Mouse (Mus musculus): Measurements from ENCODE around the gene Il2. TPM values are rescaled to one million over a fixed set of nuclear protein-coding genes. Genes with fewer than 3 reads are reported as not detected.

Gene Il2
- polyA plus RNA-seq (2012; ENCODE audit: insufficient read depth, low replicate concordance) = not detected in 2 replicates

DNA sequence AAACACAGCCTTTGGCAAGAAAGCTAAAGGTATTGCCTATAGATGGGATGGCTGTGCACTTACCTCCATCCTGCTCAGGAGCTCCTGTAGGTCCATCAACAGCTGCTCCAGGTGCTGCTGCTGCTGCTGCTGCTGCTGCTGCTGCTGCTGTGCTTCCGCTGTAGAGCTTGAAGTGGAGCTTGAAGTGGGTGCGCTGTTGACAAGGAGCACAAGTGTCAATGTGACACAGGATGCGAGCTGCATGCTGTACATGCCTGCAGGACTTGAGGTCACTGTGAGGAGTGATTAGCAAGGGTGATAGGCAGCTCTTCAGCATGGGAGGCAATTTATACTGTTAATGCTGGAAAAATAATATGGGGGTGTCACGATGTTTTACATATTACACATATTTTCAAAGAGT is at the start of gene Il2:
TSS of gene Il2 (minus strand) at position 305 of the 400 bp plus-strand sequence.
- H3K9me3 ChIP-seq = no peaks in the 10 kb centered on the region
- peak within 1 kb of the TSS; percentile 6 for H3K4me3 ChIP-seq (replicated peaks)
- H3K4me1 ChIP-seq = peaks cover 33% of the 10 kb centered on the region
- H3K27me3 ChIP-seq (replicated peaks) = peaks cover 4% of the 10 kb centered on the region
- TF ChIP-seq FLI1 (IDR thresholded peaks at IDR 0.05; ENCODE audit: low read length) (no peak), GATA1 (IDR thresholded peaks at IDR 0.05; ENCODE audit: borderline replicate concordance, low read length) (no peak)
- H3K36me3 ChIP-seq (replicated peaks; ENCODE audit: low read length) = no peaks in the 10 kb centered on the region

DNA sequence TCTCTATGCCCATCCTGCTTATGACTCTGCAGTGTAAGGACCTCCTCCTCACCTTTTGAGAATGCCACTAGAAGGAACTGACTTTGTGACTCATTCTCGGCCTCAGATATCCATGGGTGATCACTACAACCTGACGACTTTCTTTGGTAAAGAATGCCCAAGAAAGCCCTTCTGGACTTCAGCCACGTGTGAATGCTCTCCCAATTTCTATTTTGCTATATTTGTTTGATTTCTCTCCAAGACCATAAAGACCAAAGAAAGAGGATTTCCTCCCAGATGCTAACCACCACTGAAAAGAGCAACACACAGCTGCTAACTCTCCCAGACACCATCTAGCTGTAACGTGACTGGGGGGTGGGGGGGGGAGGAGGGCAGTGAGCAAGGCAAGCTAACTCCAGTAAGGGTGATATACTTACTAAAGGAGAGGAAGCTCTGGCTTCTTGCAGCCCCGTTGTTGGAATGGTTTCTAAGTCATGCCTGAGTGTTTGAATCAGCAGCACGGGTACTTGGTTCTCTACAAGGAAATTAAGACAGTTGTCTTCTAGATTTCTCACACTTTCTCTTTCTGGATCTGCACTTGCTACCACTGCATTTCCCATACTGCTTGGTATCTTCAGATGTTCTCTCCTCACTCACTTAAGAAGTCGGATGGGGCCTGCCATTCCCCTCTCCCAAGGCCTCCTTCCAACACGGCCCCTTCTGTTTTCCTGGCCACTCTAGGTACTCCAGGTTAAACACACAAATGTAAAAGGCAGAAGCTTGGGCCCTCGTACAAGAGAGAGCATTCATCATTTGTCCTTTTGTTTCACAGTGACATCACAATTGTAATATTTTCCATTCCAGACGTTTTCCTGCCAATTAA is 49.2 kb upstream of the Il2 start:
- peaks cover 14% of the 10 kb centered on the region for H3K9me3 ChIP-seq
- TF ChIP-seq GATA1 (IDR thresholded peaks at IDR 0.05; ENCODE audit: borderline replicate concordance, low read length) (no peak), FLI1 (IDR thresholded peaks at IDR 0.05; ENCODE audit: low read length) (no peak)

DNA sequence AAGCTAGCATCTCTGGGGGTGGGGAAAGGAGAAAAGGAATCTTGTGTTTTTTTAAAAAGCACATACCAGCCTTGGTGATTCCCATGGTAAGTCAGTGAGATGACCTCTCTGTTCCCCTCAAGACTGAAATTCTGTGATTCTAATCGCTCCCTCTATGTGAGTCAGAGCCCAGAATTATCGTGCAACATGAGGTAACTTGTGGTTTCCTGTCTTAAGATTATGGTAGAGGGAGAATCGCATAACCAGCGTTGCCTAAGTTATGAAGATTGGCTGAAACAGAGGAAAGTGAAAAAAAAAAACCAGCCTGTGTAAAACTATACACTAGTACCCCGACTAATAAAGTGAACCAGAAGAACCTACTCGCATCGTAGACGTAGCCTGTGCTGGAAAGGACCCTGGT is 47.5 kb upstream of the Il2 start:
- H3K4me3 ChIP-seq (replicated peaks) = no peak overlapping the region
- H3K36me3 ChIP-seq (replicated peaks; ENCODE audit: low read length) = no peaks in the 10 kb centered on the region
- peaks cover 28% of the 10 kb centered on the region for H3K27me3 ChIP-seq (replicated peaks)
- H3K4me1 ChIP-seq = peaks cover 29% of the 10 kb centered on the region
- H3K9me3 ChIP-seq = peaks cover 14% of the 10 kb centered on the region
- TF ChIP-seq GATA1 (IDR thresholded peaks at IDR 0.05; ENCODE audit: borderline replicate concordance, low read length) (no peak), FLI1 (IDR thresholded peaks at IDR 0.05; ENCODE audit: low read length) (no peak)

More for the DNA sequence above, 49.2 kb upstream of the Il2 start:
- peaks cover 33% of the 10 kb centered on the region for H3K27me3 ChIP-seq (replicated peaks)
- no peak overlapping the region for H3K4me3 ChIP-seq (replicated peaks)
- H3K4me1 ChIP-seq = peaks cover 26% of the 10 kb centered on the region
- H3K36me3 ChIP-seq (replicated peaks; ENCODE audit: low read length) = no peaks in the 10 kb centered on the region

DNA sequence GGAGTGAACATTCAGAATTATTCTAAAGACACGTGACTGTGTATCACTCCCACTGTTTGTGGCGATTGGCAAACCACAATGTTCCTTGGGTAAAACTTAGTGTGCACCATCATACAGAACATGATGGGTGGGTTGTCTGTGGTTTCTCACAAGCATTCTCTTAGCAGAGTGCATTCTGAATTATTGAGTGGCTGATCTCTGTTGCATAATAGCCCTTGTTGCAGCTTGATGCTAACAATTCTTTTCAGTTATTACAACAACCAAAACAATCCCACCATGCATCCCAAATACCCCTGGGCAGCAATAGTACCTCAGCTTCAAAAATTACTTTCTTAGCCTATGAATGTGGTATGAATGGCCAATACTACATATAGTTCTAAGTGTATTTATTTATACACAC is 43.5 kb upstream of the Il2 start:
- TF ChIP-seq FLI1 (IDR thresholded peaks at IDR 0.05; ENCODE audit: low read length) (no peak), GATA1 (IDR thresholded peaks at IDR 0.05; ENCODE audit: borderline replicate concordance, low read length) (no peak)
- H3K4me3 ChIP-seq (replicated peaks) = no peak overlapping the region

DNA sequence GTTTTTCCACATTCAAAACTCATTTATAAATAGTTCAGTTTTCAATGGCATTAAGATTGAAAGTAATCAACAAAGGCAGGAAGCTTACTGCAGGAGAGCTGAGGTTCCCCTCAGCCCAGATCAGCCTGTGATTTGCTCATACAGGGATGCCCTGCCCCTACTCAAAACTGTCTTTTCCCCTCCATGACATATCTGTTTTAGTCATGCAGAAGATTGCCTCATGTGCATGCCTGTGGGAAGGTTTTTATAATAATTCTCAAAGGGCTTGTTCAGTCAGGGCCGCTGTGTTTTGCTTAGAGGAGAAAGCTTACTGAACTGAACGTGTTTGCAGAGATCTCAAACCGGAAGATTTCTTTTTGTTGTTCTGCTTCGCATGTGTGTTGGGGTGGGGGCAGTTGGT is 35.3 kb upstream of the Il2 start:
- Histone ChIP-seq H3K27me3 (replicated peaks) (peaks cover 3% of the 10 kb centered on the region), H3K4me3 (replicated peaks) (no peak overlapping the region), H3K36me3 (replicated peaks; ENCODE audit: low read length) (no peaks in the 10 kb centered on the region), H3K4me1 (peaks cover 36% of the 10 kb centered on the region), H3K9me3 (no peaks in the 10 kb centered on the region)
- no peak for TF ChIP-seq GATA1 (IDR thresholded peaks at IDR 0.05; ENCODE audit: borderline replicate concordance, low read length)
- TF ChIP-seq FLI1 (IDR thresholded peaks at IDR 0.05; ENCODE audit: low read length) = no peak

More for the DNA sequence above, 43.5 kb upstream of the Il2 start:
- H3K36me3 ChIP-seq (replicated peaks; ENCODE audit: low read length) = no peaks in the 10 kb centered on the region
- H3K4me1 ChIP-seq = peaks cover 18% of the 10 kb centered on the region
- peaks cover 20% of the 10 kb centered on the region for H3K27me3 ChIP-seq (replicated peaks)
- H3K9me3 ChIP-seq = peaks cover 6% of the 10 kb centered on the region

DNA sequence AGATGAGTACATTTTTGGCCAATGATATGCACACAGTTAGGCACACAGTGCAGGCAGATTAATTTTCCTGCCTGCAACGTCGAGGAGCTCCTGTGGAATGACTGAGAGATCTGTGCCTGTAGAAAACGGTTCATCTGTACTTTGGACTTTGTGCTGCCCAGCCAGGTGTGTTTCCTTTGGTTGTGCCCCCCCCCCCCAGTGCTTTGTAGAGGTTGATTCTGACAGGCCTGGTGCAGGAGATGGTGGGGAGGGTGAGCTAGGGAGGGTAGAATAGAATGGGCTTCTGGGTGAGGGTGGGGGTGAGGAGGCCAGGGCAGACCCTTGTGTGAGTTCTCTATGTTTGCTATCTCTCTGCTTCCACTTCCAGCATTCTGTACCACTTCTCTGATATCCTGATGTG is 32.5 kb upstream of the Il2 start:
- no peak overlapping the region for H3K4me3 ChIP-seq (replicated peaks)
- H3K36me3 ChIP-seq (replicated peaks; ENCODE audit: low read length) = no peaks in the 10 kb centered on the region
- TF ChIP-seq GATA1 (IDR thresholded peaks at IDR 0.05; ENCODE audit: borderline replicate concordance, low read length) (no peak), FLI1 (IDR thresholded peaks at IDR 0.05; ENCODE audit: low read length) (no peak)
- H3K27me3 ChIP-seq (replicated peaks) = peaks cover 3% of the 10 kb centered on the region
- H3K9me3 ChIP-seq = no peaks in the 10 kb centered on the region
- peaks cover 64% of the 10 kb centered on the region for H3K4me1 ChIP-seq

DNA sequence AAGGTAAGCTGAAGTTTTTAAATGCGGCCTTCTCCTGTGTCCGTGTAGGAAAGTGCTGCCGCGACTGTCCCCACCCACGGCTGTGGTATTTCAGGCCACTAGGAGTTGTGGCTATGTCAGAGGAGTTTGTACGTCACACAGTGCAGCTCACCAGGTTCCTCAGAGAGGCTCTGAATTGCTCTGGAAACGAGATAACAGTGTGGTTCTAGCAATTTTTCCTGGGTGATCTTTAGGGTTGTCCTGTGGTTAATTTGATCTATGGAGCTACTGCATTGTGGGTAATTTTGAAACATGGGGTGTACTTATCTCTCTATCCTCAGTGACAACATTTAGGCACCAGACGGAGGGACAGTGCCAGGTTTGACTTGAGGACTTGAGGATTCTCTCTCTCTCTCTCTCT is 31.3 kb upstream of the Il2 start:
- no peaks in the 10 kb centered on the region for H3K9me3 ChIP-seq
- TF ChIP-seq GATA1 (IDR thresholded peaks at IDR 0.05; ENCODE audit: borderline replicate concordance, low read length) = no peak
- no peak for TF ChIP-seq FLI1 (IDR thresholded peaks at IDR 0.05; ENCODE audit: low read length)
- peaks cover 4% of the 10 kb centered on the region for H3K27me3 ChIP-seq (replicated peaks)
- H3K4me3 ChIP-seq (replicated peaks) = peak overlapping the region; percentile 42
- H3K36me3 ChIP-seq (replicated peaks; ENCODE audit: low read length) = no peaks in the 10 kb centered on the region
- peaks cover 76% of the 10 kb centered on the region for H3K4me1 ChIP-seq

DNA sequence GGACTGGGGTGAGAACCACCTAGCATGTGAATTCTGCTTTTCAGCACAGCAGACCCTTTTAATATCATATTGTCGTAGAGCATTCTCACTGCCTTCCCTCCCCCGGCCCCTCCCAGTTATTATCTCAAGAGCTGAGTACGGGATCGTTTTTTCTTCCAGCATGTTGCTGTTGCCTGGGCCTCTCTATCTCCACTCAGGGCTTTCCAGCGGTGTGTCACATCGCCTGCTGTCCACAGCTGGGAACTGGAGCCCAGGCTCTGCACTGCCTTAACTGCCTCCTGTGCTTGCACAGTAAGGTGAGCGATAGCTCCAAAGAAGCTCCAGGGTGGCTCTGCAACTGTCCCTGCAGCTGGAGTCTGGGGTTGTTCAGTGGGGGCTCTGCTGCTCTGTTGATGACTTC is 28.6 kb upstream of the Il2 start:
- no peaks in the 10 kb centered on the region for H3K9me3 ChIP-seq
- H3K36me3 ChIP-seq (replicated peaks; ENCODE audit: low read length) = no peaks in the 10 kb centered on the region
- H3K4me1 ChIP-seq = peaks cover 78% of the 10 kb centered on the region
- no peak overlapping the region for H3K4me3 ChIP-seq (replicated peaks)
- peaks cover 7% of the 10 kb centered on the region for H3K27me3 ChIP-seq (replicated peaks)
- TF ChIP-seq FLI1 (IDR thresholded peaks at IDR 0.05; ENCODE audit: low read length) (no peak), GATA1 (IDR thresholded peaks at IDR 0.05; ENCODE audit: borderline replicate concordance, low read length) (no peak)

DNA sequence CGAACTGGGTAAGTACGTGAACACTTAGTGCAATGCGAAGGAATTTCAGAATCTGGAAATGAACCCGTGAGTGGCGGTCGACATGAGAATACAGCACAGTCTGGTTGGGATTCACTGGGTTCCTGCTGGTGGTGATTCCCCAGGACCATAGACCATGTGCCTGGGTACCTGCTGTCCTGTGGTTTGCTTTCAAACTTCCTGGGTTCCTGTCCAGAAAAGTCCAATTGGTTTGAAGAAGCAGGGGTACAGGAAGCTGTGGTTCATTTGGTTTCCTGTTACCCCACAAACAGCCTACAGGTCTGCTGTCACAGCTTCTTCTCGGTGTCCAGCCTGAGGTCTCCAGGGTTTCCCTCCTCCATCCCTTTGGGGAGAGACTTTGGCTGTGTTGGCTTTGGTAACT is 27.2 kb upstream of the Il2 start:
- H3K4me1 ChIP-seq = peaks cover 66% of the 10 kb centered on the region
- TF ChIP-seq FLI1 (IDR thresholded peaks at IDR 0.05; ENCODE audit: low read length) (no peak), GATA1 (IDR thresholded peaks at IDR 0.05; ENCODE audit: borderline replicate concordance, low read length) (no peak)
- H3K4me3 ChIP-seq (replicated peaks) = no peak overlapping the region

DNA sequence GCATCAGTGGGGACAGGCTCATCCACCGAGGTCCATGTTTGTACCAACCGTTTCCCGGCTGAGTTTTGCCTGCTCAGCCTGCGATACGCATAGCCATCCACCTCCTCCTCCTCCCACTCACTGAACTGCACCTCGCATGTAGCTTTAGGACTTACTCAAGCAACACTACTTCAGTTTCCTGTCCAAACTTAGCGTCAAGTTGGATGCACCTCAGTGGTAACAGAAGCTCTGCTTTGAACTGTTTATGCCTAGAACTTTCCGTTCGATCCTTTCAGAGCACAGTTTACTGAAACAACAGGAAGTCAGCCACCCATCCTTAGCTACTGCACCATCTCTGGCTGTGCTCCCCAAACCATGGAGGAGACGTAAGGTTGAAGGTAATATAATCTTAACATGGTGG is 26.5 kb upstream of the Il2 start:
- TF ChIP-seq FLI1 (IDR thresholded peaks at IDR 0.05; ENCODE audit: low read length) = no peak
- TF ChIP-seq GATA1 (IDR thresholded peaks at IDR 0.05; ENCODE audit: borderline replicate concordance, low read length) = no peak
- peaks cover 60% of the 10 kb centered on the region for H3K4me1 ChIP-seq
- H3K4me3 ChIP-seq (replicated peaks) = no peak overlapping the region
- peaks cover 9% of the 10 kb centered on the region for H3K27me3 ChIP-seq (replicated peaks)
- H3K9me3 ChIP-seq = no peaks in the 10 kb centered on the region
- no peaks in the 10 kb centered on the region for H3K36me3 ChIP-seq (replicated peaks; ENCODE audit: low read length)

More for the DNA sequence above, 27.2 kb upstream of the Il2 start:
- no peaks in the 10 kb centered on the region for H3K9me3 ChIP-seq
- peaks cover 9% of the 10 kb centered on the region for H3K27me3 ChIP-seq (replicated peaks)
- no peaks in the 10 kb centered on the region for H3K36me3 ChIP-seq (replicated peaks; ENCODE audit: low read length)

Measured in megakaryocyte, embryonic 14.5 days (primary cell).